Mouse (Mus musculus) limb, embryonic 14.5 days (tissue): Measurements from ENCODE around the gene Slc35g2. TPM values are rescaled to one million over a fixed set of nuclear protein-coding genes. Genes with fewer than 3 reads are reported as not detected.

Experiments used
- ATAC-seq: fragments of 200-750 bp; cut with Nextera tagmentation; 2 replicates; pipeline ENCODE4 v1.8.0; 2017; ENCODE audit warnings: low read depth, moderate number of reproducible peaks, moderate TSS enrichment; ENCODE audit not compliant: low FRiP score
- DNase-seq: peaks from one replicate; pipeline ENCODE4 v3.0.0-alpha.2; 2015; ENCODE audit warnings: low spot score
- H3K27ac ChIP-seq: fragments of 300-500 bp; sonication (generic); replicated peaks from 2 replicates; pipeline ENCODE4 v1.5.1; 2014; ENCODE audit warnings: low read depth, mild to moderate bottlenecking, low read length, moderate library complexity, mixed read lengths
- H3K27me3 ChIP-seq: fragments of 300-500 bp; sonication (generic); 2 replicates; pipeline ENCODE4 v1.6.1; 2014; ENCODE audit warnings: low read length, mixed read lengths; ENCODE audit not compliant: control insufficient read depth, insufficient read depth
- H3K36me3 ChIP-seq: fragments of 300-500 bp; sonication (generic); 2 replicates; pipeline ENCODE4 v1.6.1; 2014; ENCODE audit warnings: mild to moderate bottlenecking, low read length, moderate library complexity, mixed read lengths; ENCODE audit not compliant: control insufficient read depth, insufficient read depth
- H3K4me1 ChIP-seq: fragments of 300-500 bp; sonication (generic); 2 replicates; pipeline ENCODE4 v1.6.1; 2014; ENCODE audit warnings: antibody characterized with exemption, low read length, mixed read lengths; ENCODE audit not compliant: control insufficient read depth, insufficient read depth
- H3K4me2 ChIP-seq: fragments of 300-500 bp; sonication (generic); replicated peaks from 2 replicates; pipeline ENCODE4 v1.6.1; 2014; ENCODE audit warnings: low read depth, mild to moderate bottlenecking, low read length, moderate library complexity; ENCODE audit not compliant: severe bottlenecking
- H3K4me3 ChIP-seq: fragments of 300-500 bp; sonication (generic); replicated peaks from 2 replicates; pipeline ENCODE4 v1.5.1; 2014; ENCODE audit warnings: low read length
- H3K9ac ChIP-seq: fragments of 300-500 bp; sonication (generic); 2 replicates; pipeline ENCODE4 v1.6.1; 2014; ENCODE audit warnings: mild to moderate bottlenecking, low read depth, low read length, moderate library complexity; ENCODE audit not compliant: severe bottlenecking
- H3K9me3 ChIP-seq: fragments of 300-500 bp; sonication (generic); 2 replicates; pipeline ENCODE4 v1.6.1; 2016; ENCODE audit warnings: low read length; ENCODE audit not compliant: control insufficient read depth
- POLR2A ChIP-seq: fragments of 200-500 bp; IDR thresholded peaks from 2 replicates; pipeline ENCODE4 v1.8.0; 2012; ENCODE audit warnings: inconsistent platforms, mild to moderate bottlenecking, moderate library complexity, borderline replicate concordance; ENCODE audit not compliant: insufficient read depth, insufficient read length; ENCODE audit errors: extremely low read depth
- WGBS: fragments of 180-500 bp; shearing (Covaris S2); extraction: QIAGEN DNeasy Blood & Tissue Kit; methylation state at CpG from one replicate; pipeline ENCODE4 v1.1.7; 2014; 5-methylcytosine and 5-hydroxymethylcytosine counted together
- polyA plus RNA-seq, 2 experiments: library from polyadenylated mRNA; depleted of rRNA in 1 of 2; stranded (reverse) in 1 of 2; unstranded in 1 of 2; fragments of >200 nt; fragmentation: Nextera tagmentation in 1 of 2; extraction: Ambion mirVana in 1 of 2; gene quantifications; 2 replicates each; pipeline versions ENCODE4 v1.2.1 to v1.2.3; 2012 to 2014

Gene Slc35g2
- 1.8 and 2.2 TPM in 2 replicates for polyA plus RNA-seq (2012; rRNA removed)
- polyA plus RNA-seq (2014; fragmentation: Nextera tagmentation; extraction: Ambion mirVana), result 3.0 and 4.1 TPM in 2 replicates

- no peak for TF ChIP-seq POLR2A
- no peak within 1 kb of the TSS for H3K27ac ChIP-seq
- no peaks in the 10 kb centered on the region for H3K36me3 ChIP-seq
- peak within 1 kb of the TSS; percentile 62 for H3K4me3 ChIP-seq
- peak within 1 kb of the TSS; percentile 94 for H3K4me2 ChIP-seq
- H3K9me3 ChIP-seq, result no peaks in the 10 kb centered on the region
- peak within 1 kb of the TSS; percentile 60 for H3K9ac ChIP-seq
- H3K4me1 ChIP-seq, result no peaks in the 10 kb centered on the region
- peaks cover 10% of the 10 kb centered on the region; the same call in 1 of the 2 replicates for H3K27me3 ChIP-seq
- WGBS, result under 1% methylated on average over 32 of the region's 55 CpGs
- ATAC-seq (peak; percentile 53; the same call in 1 of the 2 replicates), DNase-seq (peak; percentile 40)
Measured at GRCm38 (mm10) chr9:100570626-100571233, at the start of gene Slc35g2. Gene Slc35g2 (minus strand): TSS chr9:100571090.

- no peak overlapping the region for H3K4me2 ChIP-seq
- no peak for TF ChIP-seq POLR2A
- H3K4me1 ChIP-seq, result peaks cover 4% of the 10 kb centered on the region
- WGBS, result 37% methylated on average over 11 of the region's 11 CpGs
- no peak for DNase-seq
- H3K4me3 ChIP-seq, result no peak overlapping the region
- ATAC-seq, result no peak
- no peaks in the 10 kb centered on the region for H3K27me3 ChIP-seq
- H3K9me3 ChIP-seq, result no peaks in the 10 kb centered on the region
- H3K27ac ChIP-seq, result no peak overlapping the region
- no peaks in the 10 kb centered on the region for H3K36me3 ChIP-seq
- H3K9ac ChIP-seq, result no peak overlapping the region
Measured at GRCm38 (mm10) chr9:100616947-100617346, 46.1 kb upstream of the Slc35g2 start.

GRCm38 (mm10) chr9:100613501-100614071 lies 42.7 kb upstream of the Slc35g2 start:
- no peak for TF ChIP-seq POLR2A
- no peaks in the 10 kb centered on the region for H3K27me3 ChIP-seq
- H3K4me1 ChIP-seq, result peaks cover 4% of the 10 kb centered on the region
- no peak overlapping the region for H3K4me2 ChIP-seq
- 90% methylated on average over 3 of the region's 3 CpGs for WGBS
- ATAC-seq (no peak), DNase-seq (peak; percentile 18)
- no peak overlapping the region for H3K27ac ChIP-seq
- no peak overlapping the region for H3K4me3 ChIP-seq
- H3K9me3 ChIP-seq, result no peaks in the 10 kb centered on the region
- no peak overlapping the region for H3K9ac ChIP-seq
- H3K36me3 ChIP-seq, result no peaks in the 10 kb centered on the region

- ATAC-seq (no peak), DNase-seq (no peak)
- H3K27ac ChIP-seq, result no peak overlapping the region
- H3K4me2 ChIP-seq, result no peak overlapping the region
- no peaks in the 10 kb centered on the region for H3K36me3 ChIP-seq
- H3K4me1 ChIP-seq, result no peaks in the 10 kb centered on the region
- 46% methylated on average over 7 of the region's 7 CpGs for WGBS
- no peaks in the 10 kb centered on the region for H3K9me3 ChIP-seq
- H3K27me3 ChIP-seq, result no peaks in the 10 kb centered on the region
- TF ChIP-seq POLR2A, result no peak
- no peak overlapping the region for H3K4me3 ChIP-seq
- H3K9ac ChIP-seq, result no peak overlapping the region
Measured at GRCm38 (mm10) chr9:100605985-100606554, 35.2 kb upstream of the Slc35g2 start.

- Histone ChIP-seq H3K27ac (no peak overlapping the region), H3K9me3 (no peaks in the 10 kb centered on the region), H3K27me3 (no peaks in the 10 kb centered on the region), H3K4me3 (no peak overlapping the region), H3K4me2 (no peak overlapping the region), H3K4me1 (no peaks in the 10 kb centered on the region; the same call in 1 of the 2 replicates), H3K9ac (no peak overlapping the region), H3K36me3 (no peaks in the 10 kb centered on the region)
- TF ChIP-seq POLR2A, result no peak
- DNase-seq (no peak), ATAC-seq (no peak)
- 94% methylated on average over 1 of the region's 1 CpGs for WGBS
Measured at GRCm38 (mm10) chr9:100605522-100605921, 34.6 kb upstream of the Slc35g2 start.
